Comparison of ENCODE assay signal across 8 mouse cellular contexts in the genomic region with DNA sequence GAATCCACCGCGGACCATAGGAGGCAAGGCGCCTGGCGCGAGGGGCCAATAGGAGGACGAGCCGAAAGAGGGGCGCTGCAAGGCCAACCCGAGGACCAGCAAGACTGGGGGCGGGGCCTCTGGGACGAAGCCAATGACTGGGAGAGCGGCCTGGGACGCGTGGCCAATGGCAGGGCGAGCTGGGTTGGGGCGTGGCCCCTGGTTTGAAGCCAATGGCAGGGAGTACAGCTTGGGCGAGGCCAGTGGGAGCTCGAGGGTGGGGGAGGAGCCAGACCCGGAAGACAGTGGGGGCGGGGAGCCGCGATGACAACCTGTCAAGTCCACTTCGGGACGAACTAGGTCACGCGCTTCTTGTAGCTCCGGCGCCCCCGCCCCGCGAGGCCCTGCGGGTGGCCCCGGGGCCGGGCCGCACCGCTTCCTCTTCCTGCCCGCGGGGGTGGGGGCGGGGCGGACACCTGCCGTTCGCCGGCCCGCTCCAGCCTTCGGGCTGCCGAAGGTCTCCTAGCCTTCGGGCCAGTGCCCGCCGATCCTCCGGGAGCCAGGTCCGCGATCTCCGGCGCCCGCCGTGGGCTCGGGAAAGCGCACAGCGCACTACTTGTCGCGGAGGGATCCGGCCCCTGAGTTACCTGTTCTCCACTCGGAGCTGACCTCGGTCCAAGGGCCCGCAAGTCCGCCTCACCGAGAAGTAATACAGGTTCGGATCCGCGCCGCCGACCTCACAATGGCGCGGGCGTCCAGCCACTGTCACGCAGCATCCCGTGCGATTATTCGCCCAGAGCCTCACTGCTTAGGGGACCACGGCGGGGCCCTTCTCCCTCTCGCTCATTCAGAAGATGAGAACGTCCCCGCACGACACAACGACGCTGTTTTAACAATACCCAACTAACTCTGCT. TPM values are rescaled to one million over a fixed set of nuclear protein-coding genes. Genes with fewer than 3 reads are reported as not detected.
A peak's percentile ranks its signal among the peaks of the same experiment; 100 is the strongest.
DNase-seq lines count a peak whose midpoint lies in the region; ATAC-seq lines count a peak whose summit lies in the region.

No protein-coding gene starts in this region.

- no peaks in the 10 kb centered on the region for H3K36me3 ChIP-seq in hindbrain, embryonic 14.5 days (replicated peaks; ENCODE audit: control insufficient read depth, insufficient read depth)

- peak overlapping the region; percentile 62 for H3K4me3 ChIP-seq in hindbrain, embryonic 14.5 days (replicated peaks; ENCODE audit: low read length)

- under 1% methylated on average over 65 of the region's 87 CpGs for WGBS in hindbrain, embryonic 14.5 days

- H3K27me3 ChIP-seq in hindbrain, embryonic 14.5 days (ENCODE audit: control insufficient read depth, insufficient read depth, low read length): no peaks in the 10 kb centered on the region

- ATAC-seq in hindbrain, embryonic 14.5 days (ENCODE audit: low FRiP score): peak; percentile 99

- DNase-seq in R1 (ENCODE audit: low read depth, low spot score): peak; percentile 100
- DNase-seq in cerebellum, postnatal 25 days: peak; percentile 100
- peak; percentile 98 to 100 for DNase-seq in frontal cortex, postnatal 25 days (ENCODE audit: low spot score in 2 of 2)
- DNase-seq in hindbrain, embryonic 14.5 days (ENCODE audit: low spot score): peak; percentile 99
- peak; percentile 99 for DNase-seq in layer of hippocampus, postnatal 36 days
- DNase-seq in lung, postnatal 36 days: peak; percentile 100
- DNase-seq in retina, postnatal 1 day: peak; percentile 100
- peak; percentile 98 to 100 for DNase-seq in urinary bladder, adult 18-20 months (ENCODE audit: low spot score in 2 of 2)

- peak overlapping the region; percentile 96 for H3K27ac ChIP-seq in hindbrain, embryonic 14.5 days

- H3K9me3 ChIP-seq in hindbrain, embryonic 14.5 days (ENCODE audit: control insufficient read depth, low read length): no peaks in the 10 kb centered on the region

- no peaks in the 10 kb centered on the region for H3K4me1 ChIP-seq in hindbrain, embryonic 14.5 days (replicated peaks; ENCODE audit: control insufficient read depth, insufficient read depth, low read length)

- H3K4me2 ChIP-seq in hindbrain, embryonic 14.5 days (replicated peaks): peak overlapping the region; percentile 75

- H3K9ac ChIP-seq in hindbrain, embryonic 14.5 days: peak overlapping the region; percentile 79

RNA-seq across cellular contexts. Expression of gene Cct8l1, which starts 13.9 kb away (rescaled TPM):
- not detected in 2 replicates for polyA plus RNA-seq in hindbrain, embryonic 14.5 days (2014; fragmentation: Nextera tagmentation; extraction: Ambion mirVana)
- total RNA-seq in layer of hippocampus, postnatal 36 days (2021): under 1 TPM; 0.40 to 0.43 TPM

RNA-seq across cellular contexts. Expression of gene Kmt2c, which starts 31.2 kb away (rescaled TPM):
- 23.6 and 26.8 TPM in 2 replicates for polyA plus RNA-seq in hindbrain, embryonic 14.5 days (2014; fragmentation: Nextera tagmentation; extraction: Ambion mirVana)
- total RNA-seq in layer of hippocampus, postnatal 36 days (2021): 10 to 100 TPM; 81.1 to 95.7 TPM

Comparison
In these comparisons a context has a peak if more than half of its experiments do, and no peak if none do; other contexts are left out.
1. Peak in every context shown above with its lines: DNase-seq, ATAC-seq, H3K4me3 ChIP-seq and H3K27ac ChIP-seq.